ENCODE assay signal across 8 mouse cellular contexts in genomic region chr13:53393498-53394242, GRCm38 (mm10). TPM values are rescaled to one million over a fixed set of nuclear protein-coding genes. Genes with fewer than 3 reads are reported as not detected.
DNase-seq lines count a peak whose midpoint lies in the region; ATAC-seq and TF ChIP-seq lines count a peak whose summit lies in the region.

No protein-coding gene starts in this region.

- peaks cover 6% of the 10 kb centered on the region for H3K4me1 ChIP-seq in heart, embryonic 10.5 days
- no peaks in the 10 kb centered on the region for H3K4me1 ChIP-seq in cerebellum, adult 2 months (ENCODE audit: control insufficient read depth, insufficient read depth, low read length)
- H3K4me1 ChIP-seq in intestine, embryonic 16.5 days (ENCODE audit: control insufficient read depth, insufficient read depth, low read length): no peaks in the 10 kb centered on the region
- H3K4me1 ChIP-seq in midbrain, embryonic 16.5 days (ENCODE audit: control insufficient read depth, insufficient read depth, low read length): 0 out of 2 replicates have a peak, but pooled peaks cover 2% of the 10 kb centered on the region

- 0 out of 2 replicates have a peak overlapping the region, but pooled peaks have one; percentile 13 for H3K4me2 ChIP-seq in intestine, embryonic 16.5 days (ENCODE audit: low read depth, low read length)
- H3K4me2 ChIP-seq in midbrain, embryonic 16.5 days (ENCODE audit: low read length): peak overlapping the region; percentile 45

- peaks cover 13% of the 10 kb centered on the region; the same call in 1 of the 2 replicates for H3K27me3 ChIP-seq in heart, embryonic 10.5 days (ENCODE audit: insufficient read depth, poor library complexity, severe bottlenecking)
- no peaks in the 10 kb centered on the region for H3K27me3 ChIP-seq in cerebellum, adult 2 months (ENCODE audit: control insufficient read depth, insufficient read depth, low read length)
- H3K27me3 ChIP-seq in intestine, embryonic 16.5 days (replicated peaks; ENCODE audit: control insufficient read depth, insufficient read depth, low read length): no peaks in the 10 kb centered on the region
- no peaks in the 10 kb centered on the region for H3K27me3 ChIP-seq in midbrain, embryonic 16.5 days (ENCODE audit: control insufficient read depth, insufficient read depth, low read depth, low read length)

- H3K9ac ChIP-seq in intestine, embryonic 16.5 days (ENCODE audit: low read depth, low read length): no peak overlapping the region
- H3K9ac ChIP-seq in midbrain, embryonic 16.5 days (ENCODE audit: low read depth, low read length): no peak overlapping the region

- no peak overlapping the region for H3K27ac ChIP-seq in heart, embryonic 10.5 days
- H3K27ac ChIP-seq in cerebellum, adult 2 months (ENCODE audit: insufficient read depth, low read length): no peak overlapping the region
- H3K27ac ChIP-seq in intestine, embryonic 16.5 days (ENCODE audit: low read length): no peak overlapping the region
- peak overlapping the region; percentile 17; the same call in 1 of the 2 replicates for H3K27ac ChIP-seq in midbrain, embryonic 16.5 days (ENCODE audit: low read length)

- no peaks in the 10 kb centered on the region for H3K9me3 ChIP-seq in heart, embryonic 10.5 days
- no peaks in the 10 kb centered on the region for H3K9me3 ChIP-seq in intestine, embryonic 16.5 days (ENCODE audit: control insufficient read depth, low read length)
- no peaks in the 10 kb centered on the region for H3K9me3 ChIP-seq in midbrain, embryonic 16.5 days (replicated peaks; ENCODE audit: control insufficient read depth, low read length, poor library complexity, severe bottlenecking)

- peak; percentile 77 for DNase-seq in heart, embryonic 10.5 days (ENCODE audit: low spot score)
- no peak for DNase-seq in heart, adult 8-10 months (ENCODE audit: low spot score)
- DNase-seq in cerebellum, adult 2 months: peak; percentile 31 to 37
- DNase-seq in forelimb bud, embryonic 11.5 days (ENCODE audit: low read depth, low spot score): peak; percentile 76
- DNase-seq in left cerebral cortex, postnatal 25 days (ENCODE audit: low spot score in 2 of 2): peak; percentile 65 to 74

- TF ChIP-seq POLR2A in cerebellum, adult 2 months (IDR thresholded peaks at IDR 0.05; ENCODE audit: borderline replicate concordance, insufficient read depth, low read length): no peak

- WGBS in heart, embryonic 10.5 days: 26% methylated on average over 16 of the region's 16 CpGs
- WGBS in cerebellum, adult 2 months: 19% methylated on average over 16 of the region's 16 CpGs
- 29% methylated on average over 16 of the region's 16 CpGs for WGBS in intestine, embryonic 16.5 days
- WGBS in midbrain, embryonic 16.5 days: 31% methylated on average over 16 of the region's 16 CpGs

- intact Hi-C loops in left cerebral cortex, postnatal 25 days (cut with DNase I): no loop called here

- ATAC-seq in intestine, embryonic 16.5 days: no peak; the same call in 1 of the 2 replicates
- ATAC-seq in midbrain, embryonic 16.5 days: peak; percentile 66; the same call in 1 of the 2 replicates
- ATAC-seq in inflammation-experienced regulatory T-cells, adult 6 months: no peak

- peak overlapping the region; percentile 31; the same call in 1 of the 2 replicates for H3K4me3 ChIP-seq in heart, embryonic 10.5 days
- H3K4me3 ChIP-seq in cerebellum, adult 2 months (replicated peaks; ENCODE audit: insufficient read depth, low read depth, low read length): no peak overlapping the region
- H3K4me3 ChIP-seq in intestine, embryonic 16.5 days (ENCODE audit: low read length): no peak overlapping the region
- peak overlapping the region; percentile 16 for H3K4me3 ChIP-seq in midbrain, embryonic 16.5 days (ENCODE audit: low read depth, low read length)

- TF ChIP-seq CTCF in cerebellum, adult 2 months (IDR thresholded peaks at IDR 0.05; ENCODE audit: borderline replicate concordance, insufficient read depth, low read depth, low read length): peak; percentile 53; the same call in 1 of the 2 replicates

- H3K36me3 ChIP-seq in heart, embryonic 10.5 days: no peaks in the 10 kb centered on the region
- no peaks in the 10 kb centered on the region for H3K36me3 ChIP-seq in intestine, embryonic 16.5 days (ENCODE audit: control insufficient read depth, insufficient read depth, low read length)
- H3K36me3 ChIP-seq in midbrain, embryonic 16.5 days (ENCODE audit: control insufficient read depth, insufficient read depth, low read length): no peaks in the 10 kb centered on the region

RNA-seq across cellular contexts. Expression of gene Sptlc1, which starts 16.5 kb away (rescaled TPM):
- 20.2 and 26.3 TPM in 2 replicates for polyA plus RNA-seq in heart, embryonic 10.5 days (2016; fragmentation: Nextera tagmentation; extraction: Ambion mirVana)
- 10 to 100 TPM; 13.3 to 15.1 (median 14.5) TPM for total RNA-seq in heart, adult 8-10 months (2022)
- polyA plus RNA-seq in cerebellum, adult 2 months (2012; rRNA removed): 24.7 and 25.4 TPM in 2 replicates
- 39.3 and 40.5 TPM in 2 replicates for polyA plus RNA-seq in intestine, embryonic 16.5 days (2015; fragmentation: Nextera tagmentation; extraction: Ambion mirVana)
- 10 to 100 TPM; 28.1 to 31.7 TPM for total RNA-seq in left cerebral cortex, postnatal 25 days (2021)
- 23.2 and 24.2 TPM in 2 replicates for polyA plus RNA-seq in midbrain, embryonic 16.5 days (2015; fragmentation: Nextera tagmentation; extraction: Ambion mirVana)
- polyA plus RNA-seq in inflammation-experienced regulatory T-cells, adult 6 months (2017; shearing (Covaris generic)): 10 to 100 TPM; 32.3 to 34.7 (median 32.4) TPM

Comparison
In these comparisons a context has a peak if more than half of its experiments do, and no peak if none do; other contexts are left out.
1. H3K4me3 ChIP-seq: peak in heart, embryonic 10.5 days (single experiment) and midbrain, embryonic 16.5 days (single experiment); none in cerebellum, adult 2 months (single experiment) and intestine, embryonic 16.5 days (single experiment).